Mouse (Mus musculus) adrenal gland, postnatal 0 days (tissue): ENCODE results near the gene Ctse. TPM values are rescaled to one million over a fixed set of nuclear protein-coding genes. Genes with fewer than 3 reads are reported as not detected.

Source experiments
- polyA plus RNA-seq: library from polyadenylated mRNA; unstranded; fragments of >200 nt; fragmentation: Nextera tagmentation; extraction: Ambion mirVana; gene quantifications from 2 replicates; pipeline ENCODE4 v1.2.1, GENCODE M21; 2015

Gene Ctse
- polyA plus RNA-seq, result 3.8 and 5.6 TPM in 2 replicates

GRCm38 (mm10) chr1:131637791-131638540, at the start of gene Ctse:
Gene Ctse (plus strand): TSS chr1:131638306.

GRCm38 (mm10) chr1:131598905-131599304, 39.2 kb upstream of the Ctse start, which contains the start of gene Avpr1b:
Gene Avpr1b (plus strand): TSS chr1:131599239.

GRCm38 (mm10) chr1:131688475-131688874, 50.4 kb downstream of the Ctse start, which contains the start of gene Rab7b:
Gene Rab7b (plus strand): TSS chr1:131688695.

Other genes with a start within 250 kb of the Ctse start
- gene Srgap2, start 111.0 kb upstream of the Ctse start, polyA plus RNA-seq, result 8.4 and 10.8 TPM in 2 replicates
- gene Fam72a, start 110.4 kb upstream of the Ctse start, polyA plus RNA-seq, result 1.3 and 1.8 TPM in 2 replicates
- gene Avpr1b, start 39.1 kb upstream of the Ctse start, polyA plus RNA-seq, result not detected in 2 replicates
- gene Rab7b, start 50.4 kb downstream of the Ctse start, polyA plus RNA-seq, result 11.9 and 15.6 TPM in 2 replicates
- gene Slc26a9, start 105.7 kb downstream of the Ctse start, polyA plus RNA-seq, result 0.06 TPM in 1 of 2 replicates, not detected in the other
- 2.7 and 8.9 TPM in 2 replicates for gene Pm20d1, start 159.1 kb downstream of the Ctse start, polyA plus RNA-seq
- gene Slc41a1, start 189.2 kb downstream of the Ctse start, polyA plus RNA-seq, result 9.3 and 16.7 TPM in 2 replicates
- 27.8 and 31.3 TPM in 2 replicates for gene Rab29, start 228.9 kb downstream of the Ctse start, polyA plus RNA-seq